Comparison of ENCODE assay signal across 9 mouse cellular contexts in the genomic region with DNA sequence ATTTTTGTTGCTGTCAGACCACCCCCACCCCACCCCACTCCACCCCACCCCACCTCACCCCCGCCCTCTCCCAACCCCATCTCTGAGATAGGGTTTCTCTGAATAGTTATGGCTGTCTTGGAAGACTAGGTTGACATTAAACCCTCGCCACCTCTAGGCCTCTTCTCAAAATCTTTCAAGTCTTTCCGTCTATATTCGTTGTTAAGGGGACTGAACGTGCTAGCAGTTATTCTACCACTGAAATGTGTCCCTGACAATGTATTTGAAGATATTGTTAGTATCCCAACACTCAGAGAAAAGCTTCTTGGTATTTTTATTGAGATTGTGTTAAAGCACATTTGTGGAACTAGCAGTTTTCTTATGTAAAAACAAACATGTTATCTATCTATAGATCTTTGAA. TPM values are rescaled to one million over a fixed set of nuclear protein-coding genes. Genes with fewer than 3 reads are reported as not detected.
A peak's percentile ranks its signal among the peaks of the same experiment; 100 is the strongest.
DNase-seq lines count a peak whose midpoint lies in the region; ATAC-seq and TF ChIP-seq lines count a peak whose summit lies in the region.
"Had no signal": no experiment of that assay in that cellular context is flagged by ENCODE, and none has a peak within 500 bp of the region (broad histone marks: within the 10 kb centered on the region; RNA-seq: fewer than 3 reads in every experiment).

No protein-coding gene starts in this region.

- TF ChIP-seq CTCF in lung, postnatal 0 days (IDR thresholded peaks at IDR 0.05) = no peak
- TF ChIP-seq CTCF in lung, adult 2 months (IDR thresholded peaks at IDR 0.05; ENCODE audit: insufficient read depth, low read length) = no peak
- no peak for TF ChIP-seq CTCF in cortical plate, adult 2 months (IDR thresholded peaks at IDR 0.05; ENCODE audit: extremely low read depth, insufficient read depth, low read length)

- no peak for ATAC-seq in lung, postnatal 0 days
- no peak for ATAC-seq in intestine, embryonic 15.5 days
- ATAC-seq in neural tube, embryonic 13.5 days (ENCODE audit: low read depth) = no peak

- H3K36me3 ChIP-seq in lung, postnatal 0 days (ENCODE audit: insufficient read depth, low read length) = no peaks in the 10 kb centered on the region
- no peaks in the 10 kb centered on the region for H3K36me3 ChIP-seq in intestine, embryonic 15.5 days
- no peaks in the 10 kb centered on the region for H3K36me3 ChIP-seq in neural tube, embryonic 13.5 days

- no peak for DNase-seq in lung, postnatal 0 days (ENCODE audit: low spot score)
- DNase-seq in lung, adult 2 months = no peak
- no peak for DNase-seq in cerebellum, postnatal 25 days
- DNase-seq in cerebellum, adult 11 months = no peak
- no peak for DNase-seq in embryo, embryonic 9.5 days (ENCODE audit: extremely low spot score)
- DNase-seq: kidney, adult 11 months had no signal

- H3K27me3 ChIP-seq in lung, postnatal 0 days (replicated peaks; ENCODE audit: insufficient read depth, low read length) = no peaks in the 10 kb centered on the region
- no peaks in the 10 kb centered on the region for H3K27me3 ChIP-seq in intestine, embryonic 15.5 days (replicated peaks)
- no peaks in the 10 kb centered on the region for H3K27me3 ChIP-seq in neural tube, embryonic 13.5 days

- no peak for TF ChIP-seq EP300 in lung, postnatal 0 days (IDR thresholded peaks at IDR 0.05)

- H3K4me1 ChIP-seq in lung, postnatal 0 days (ENCODE audit: insufficient read depth, low read depth, low read length) = no peaks in the 10 kb centered on the region
- H3K4me1 ChIP-seq in lung, adult 2 months (ENCODE audit: control insufficient read depth, insufficient read depth, low read length) = peaks cover 4% of the 10 kb centered on the region
- H3K4me1 ChIP-seq in cortical plate, adult 2 months (ENCODE audit: control insufficient read depth, insufficient read depth, low read length) = no peaks in the 10 kb centered on the region
- no peaks in the 10 kb centered on the region for H3K4me1 ChIP-seq in intestine, embryonic 15.5 days (replicated peaks)
- peaks cover 32% of the 10 kb centered on the region for H3K4me1 ChIP-seq in neural tube, embryonic 13.5 days (replicated peaks)

- H3K27ac ChIP-seq in lung, postnatal 0 days (ENCODE audit: low read length) = no peak overlapping the region
- no peak overlapping the region for H3K27ac ChIP-seq in cortical plate, adult 2 months (ENCODE audit: insufficient read depth, low read length)
- H3K27ac ChIP-seq in intestine, embryonic 15.5 days = no peak overlapping the region
- H3K27ac ChIP-seq in neural tube, embryonic 13.5 days (replicated peaks) = no peak overlapping the region

- H3K4me2 ChIP-seq in lung, postnatal 0 days (replicated peaks; ENCODE audit: low read depth, low read length) = peak overlapping the region; percentile 90
- peak overlapping the region; percentile 94 for H3K4me2 ChIP-seq in intestine, embryonic 15.5 days (replicated peaks)
- peak overlapping the region; percentile 98 for H3K4me2 ChIP-seq in neural tube, embryonic 13.5 days

- H3K9me3 ChIP-seq in lung, postnatal 0 days (ENCODE audit: low read length) = no peaks in the 10 kb centered on the region
- H3K9me3 ChIP-seq in intestine, embryonic 15.5 days = no peaks in the 10 kb centered on the region
- H3K9me3 ChIP-seq in neural tube, embryonic 13.5 days = no peaks in the 10 kb centered on the region

- 55% methylated on average over 5 of the region's 5 CpGs for WGBS in lung, postnatal 0 days
- 50% methylated on average over 5 of the region's 5 CpGs for WGBS in lung, adult 2 months
- WGBS in intestine, embryonic 15.5 days = 63% methylated on average over 5 of the region's 5 CpGs
- 69% methylated on average over 5 of the region's 5 CpGs for WGBS in neural tube, embryonic 13.5 days

- peak overlapping the region; percentile 71; the same call in 1 of the 2 replicates for H3K4me3 ChIP-seq in lung, postnatal 0 days (ENCODE audit: low read depth, low read length)
- no peak overlapping the region for H3K4me3 ChIP-seq in lung, adult 2 months (replicated peaks; ENCODE audit: extremely low read depth, low read depth, low read length)
- peak overlapping the region; percentile 67; the same call in 1 of the 2 replicates for H3K4me3 ChIP-seq in cortical plate, adult 2 months (ENCODE audit: insufficient read depth, low read length)
- no peak overlapping the region for H3K4me3 ChIP-seq in intestine, embryonic 15.5 days (replicated peaks)
- no peak overlapping the region for H3K4me3 ChIP-seq in neural tube, embryonic 13.5 days

- no peak overlapping the region for H3K9ac ChIP-seq in lung, postnatal 0 days (replicated peaks; ENCODE audit: low read depth)
- H3K9ac ChIP-seq in intestine, embryonic 15.5 days = no peak overlapping the region
- no peak overlapping the region for H3K9ac ChIP-seq in neural tube, embryonic 13.5 days

- no peak for TF ChIP-seq POLR2A in lung, adult 2 months (IDR thresholded peaks at IDR 0.05; ENCODE audit: borderline replicate concordance, extremely low read depth, low read depth, low read length)
- no peak for TF ChIP-seq POLR2A in cortical plate, adult 2 months (IDR thresholded peaks at IDR 0.05; ENCODE audit: extremely low read depth, insufficient read depth, low read length)

RNA-seq across cellular contexts. Expression of a gene that starts 2.3 kb away (rescaled TPM):
- 38.9 and 43.3 TPM in 2 replicates for polyA plus RNA-seq in lung, postnatal 0 days (2015; fragmentation: Nextera tagmentation; extraction: Ambion mirVana)
- 38.1 and 46.7 TPM in 2 replicates for polyA plus RNA-seq in lung, adult 2 months (2012; rRNA removed)
- polyA plus RNA-seq in cortical plate, adult 2 months (2012; rRNA removed) = 42.1 and 42.4 TPM in 2 replicates
- polyA plus RNA-seq in intestine, embryonic 15.5 days (2015; fragmentation: Nextera tagmentation; extraction: Ambion mirVana) = 32.4 and 36.0 TPM in 2 replicates
- polyA plus RNA-seq in neural tube, embryonic 13.5 days (2015; fragmentation: Nextera tagmentation; extraction: Ambion mirVana) = 12.5 and 13.1 TPM in 2 replicates

RNA-seq across cellular contexts. Expression of a gene that starts 4.5 kb away (rescaled TPM):
- polyA plus RNA-seq in lung, postnatal 0 days (2015; fragmentation: Nextera tagmentation; extraction: Ambion mirVana) = 0.27 TPM in 1 of 2 replicates, not detected in the other
- 1.2 and 2.9 TPM in 2 replicates for polyA plus RNA-seq in lung, adult 2 months (2012; rRNA removed)
- 0.56 TPM in 1 of 2 replicates, not detected in the other for polyA plus RNA-seq in cortical plate, adult 2 months (2012; rRNA removed)
- polyA plus RNA-seq in intestine, embryonic 15.5 days (2015; fragmentation: Nextera tagmentation; extraction: Ambion mirVana) = 4.4 and 7.7 TPM in 2 replicates
- 1.5 and 2.7 TPM in 2 replicates for polyA plus RNA-seq in neural tube, embryonic 13.5 days (2015; fragmentation: Nextera tagmentation; extraction: Ambion mirVana)

RNA-seq across cellular contexts. Expression of a gene that starts 5.6 kb away (rescaled TPM):
- 0.99 TPM in 1 of 2 replicates, not detected in the other for polyA plus RNA-seq in lung, postnatal 0 days (2015; fragmentation: Nextera tagmentation; extraction: Ambion mirVana)
- 2.5 and 2.6 TPM in 2 replicates for polyA plus RNA-seq in lung, adult 2 months (2012; rRNA removed)
- 0.79 and 1.9 TPM in 2 replicates for polyA plus RNA-seq in cortical plate, adult 2 months (2012; rRNA removed)
- polyA plus RNA-seq in intestine, embryonic 15.5 days (2015; fragmentation: Nextera tagmentation; extraction: Ambion mirVana) = 2.4 and 3.8 TPM in 2 replicates
- polyA plus RNA-seq in neural tube, embryonic 13.5 days (2015; fragmentation: Nextera tagmentation; extraction: Ambion mirVana) = not detected in 2 replicates

RNA-seq across cellular contexts. Expression of a gene that starts 10.0 kb away (rescaled TPM):
- 5.3 and 6.1 TPM in 2 replicates for polyA plus RNA-seq in lung, postnatal 0 days (2015; fragmentation: Nextera tagmentation; extraction: Ambion mirVana)
- 2.0 and 3.9 TPM in 2 replicates for polyA plus RNA-seq in lung, adult 2 months (2012; rRNA removed)
- 1.6 and 1.9 TPM in 2 replicates for polyA plus RNA-seq in cortical plate, adult 2 months (2012; rRNA removed)
- polyA plus RNA-seq in intestine, embryonic 15.5 days (2015; fragmentation: Nextera tagmentation; extraction: Ambion mirVana) = 39.8 and 44.9 TPM in 2 replicates
- 5.1 and 9.7 TPM in 2 replicates for polyA plus RNA-seq in neural tube, embryonic 13.5 days (2015; fragmentation: Nextera tagmentation; extraction: Ambion mirVana)

RNA-seq across cellular contexts. Expression of a gene that starts 11.2 kb away (rescaled TPM):
- polyA plus RNA-seq in lung, postnatal 0 days (2015; fragmentation: Nextera tagmentation; extraction: Ambion mirVana) = 2.6 and 3.0 TPM in 2 replicates
- 2.6 and 3.8 TPM in 2 replicates for polyA plus RNA-seq in lung, adult 2 months (2012; rRNA removed)
- 0.57 and 0.77 TPM in 2 replicates for polyA plus RNA-seq in cortical plate, adult 2 months (2012; rRNA removed)
- 6.4 and 9.2 TPM in 2 replicates for polyA plus RNA-seq in intestine, embryonic 15.5 days (2015; fragmentation: Nextera tagmentation; extraction: Ambion mirVana)
- polyA plus RNA-seq in neural tube, embryonic 13.5 days (2015; fragmentation: Nextera tagmentation; extraction: Ambion mirVana) = 0.96 and 2.3 TPM in 2 replicates

Comparison
In these comparisons a context has a peak if more than half of its experiments do, and no peak if none do; other contexts are left out.
1. H3K4me3 ChIP-seq: peak in lung, postnatal 0 days (single experiment) and cortical plate, adult 2 months (single experiment); none in lung, adult 2 months (single experiment), intestine, embryonic 15.5 days (single experiment) and neural tube, embryonic 13.5 days (single experiment).
2. Peak in every context shown above with its lines, with median percentiles within 50 percentile points of each other: H3K4me2 ChIP-seq.